Mouse (Mus musculus): ENCODE measurements around the gene Mfn1. TPM values are rescaled to one million over a fixed set of nuclear protein-coding genes. Genes with fewer than 3 reads are reported as not detected.
A peak's percentile ranks its signal among the peaks of the same experiment; 100 is the strongest.

The Mfn1 gene
- total RNA-seq, 2 experiments from 2014 or later = 205 to 239 TPM

- intact Hi-C loops (cut with DNase I) = no loop called here
- no peak for DNase-seq
Measured at GRCm38 (mm10) chr3:32599328-32599727, 70.1 kb downstream of the Mfn1 start.

- intact Hi-C loops (cut with DNase I) = no loop called here
- no peak for DNase-seq
Measured at GRCm38 (mm10) chr3:32601055-32601454, 71.8 kb downstream of the Mfn1 start.

GRCm38 (mm10) chr3:32609233-32609632 lies 80.0 kb downstream of the Mfn1 start:
- DNase-seq = no peak
- intact Hi-C loops (cut with DNase I) = no loop called here

GRCm38 (mm10) chr3:32610560-32610959 lies 81.3 kb downstream of the Mfn1 start:
- peak in 1 of 2 experiments; percentile 30 for DNase-seq
- intact Hi-C loops (cut with DNase I) = loop anchor here (2.0 kb wide), 1 partner anchor 86 kb away; no protein-coding TSS in a partner anchor

GRCm38 (mm10) chr3:32611606-32612170 lies 82.4 kb downstream of the Mfn1 start:
- DNase-seq = no peak
- intact Hi-C loops (cut with DNase I) = loop anchor here (2.0 kb wide), 1 partner anchor 85 kb away; no protein-coding TSS in a partner anchor

- intact Hi-C loops (cut with DNase I) = no loop called here
- no peak for DNase-seq
Measured at GRCm38 (mm10) chr3:32614786-32615185, 85.5 kb downstream of the Mfn1 start.

GRCm38 (mm10) chr3:32615376-32615775 lies 86.1 kb downstream of the Mfn1 start:
- intact Hi-C loops (cut with DNase I) = no loop called here

GRCm38 (mm10) chr3:32616006-32616330 lies 86.7 kb downstream of the Mfn1 start:
- intact Hi-C loops (cut with DNase I) = no loop called here
- DNase-seq = no peak

More at GRCm38 (mm10) chr3:32615376-32615775, 86.1 kb downstream of the Mfn1 start:
- no peak for DNase-seq

GRCm38 (mm10) chr3:32616331-32617052 lies 87.2 kb downstream of the Mfn1 start, which contains the start of gene Gnb4:
TSS of gene Gnb4 (minus strand) at chr3:32616585.
- peak; percentile 23 to 50 for DNase-seq
- intact Hi-C loops (cut with DNase I) = no loop called here

GRCm38 (mm10) chr3:32617053-32617642 lies 87.9 kb downstream of the Mfn1 start:
- intact Hi-C loops (cut with DNase I) = no loop called here
- DNase-seq = no peak

- intact Hi-C loops (cut with DNase I) = no loop called here
- DNase-seq = no peak
Measured at GRCm38 (mm10) chr3:32621658-32622057, 92.4 kb downstream of the Mfn1 start.

- no peak for DNase-seq
- intact Hi-C loops (cut with DNase I) = no loop called here
Measured at GRCm38 (mm10) chr3:32622106-32622505, 92.8 kb downstream of the Mfn1 start.

- peak in 1 of 2 experiments; percentile 12 for DNase-seq
- intact Hi-C loops (cut with DNase I) = no loop called here
Measured at GRCm38 (mm10) chr3:32628141-32628540, 98.9 kb downstream of the Mfn1 start.

Other genes with a start within 250 kb of the Mfn1 start
- 1 to 10 TPM; 6.4 to 7.1 TPM for gene Zmat3, start 163.5 kb upstream of the Mfn1 start, total RNA-seq (2021)
- 10 to 100 TPM; 32.3 to 46.8 TPM for gene Pik3ca, start 131.8 kb upstream of the Mfn1 start, total RNA-seq (2021)
- under 1 TPM in 1 of 2 experiments, not detected in 1; 0.35 TPM for gene Kcnmb3, start 37.2 kb upstream of the Mfn1 start, total RNA-seq (2021)
- gene Zfp639, start 19.2 kb upstream of the Mfn1 start, total RNA-seq (2021) = 10 to 100 TPM; 25.8 TPM
- 1 to 10 TPM; 4.6 to 5.7 TPM for gene Gnb4, start 87.1 kb downstream of the Mfn1 start, total RNA-seq (2021)
- gene Actl6a, start 176.8 kb downstream of the Mfn1 start, total RNA-seq (2021) = 10 to 100 TPM; 12.4 to 13.8 TPM
- gene Ndufb5, start 207.5 kb downstream of the Mfn1 start, total RNA-seq (2021) = 100 to 1,000 TPM; 610 to 618 TPM
- 10 to 100 TPM; 28.7 to 30.1 TPM for gene Mrpl47, start 208.1 kb downstream of the Mfn1 start, total RNA-seq (2021)